Mouse (Mus musculus) G1E (cell line): ENCODE measurements around the gene Ftl1. TPM values are rescaled to one million over a fixed set of nuclear protein-coding genes. Genes with fewer than 3 reads are reported as not detected.
"Not testable (repeated sequence)": the region's sequence is repeated elsewhere in the genome, so short reads cannot be mapped to it uniquely, and the experiment has no call there.

ENCODE experiments used
- ATAC-seq: 2 replicates; pipeline ENCODE4 v1.8.0; 2016; ENCODE audit warnings: mild to moderate bottlenecking; ENCODE audit not compliant: insufficient number of reproducible peaks, poor library complexity, low FRiP score, severe bottlenecking; ENCODE audit errors: extremely low read depth
- DNase-seq: peaks from one replicate; pipeline ENCODE4 v3.0.0; 2012; ENCODE audit warnings: low spot score
- H3K27me3 ChIP-seq: 2 replicates; pipeline ENCODE4 v1.6.1; 2012; ENCODE audit warnings: mild to moderate bottlenecking, low read length, inconsistent platforms; ENCODE audit not compliant: insufficient read depth
- H3K36me3 ChIP-seq: replicated peaks from 2 replicates; pipeline ENCODE3; 2012; ENCODE audit warnings: mild to moderate bottlenecking, inconsistent platforms
- H3K4me1 ChIP-seq: 2 replicates; pipeline ENCODE4 v1.6.1; 2012; ENCODE audit warnings: low read depth, low read length, inconsistent platforms, mixed read lengths; ENCODE audit not compliant: insufficient read depth
- H3K4me3 ChIP-seq: 2 replicates; pipeline ENCODE4 v1.5.1; 2012; ENCODE audit warnings: low read depth, mild to moderate bottlenecking, inconsistent platforms, low read length, moderate library complexity, mixed read lengths
- H3K9me3 ChIP-seq: replicated peaks from 2 replicates; pipeline ENCODE4 v1.6.1; 2012; ENCODE audit warnings: inconsistent platforms
- CTCF ChIP-seq: IDR thresholded peaks from 2 replicates; pipeline ENCODE4 v1.5.1; 2012; ENCODE audit warnings: low read depth, low read length, inconsistent platforms, mixed read lengths
- GATA1 ChIP-seq: IDR thresholded peaks from 2 replicates; pipeline ENCODE4 v1.6.1; 2012; ENCODE audit warnings: borderline replicate concordance, low read length, inconsistent platforms, mixed read lengths
- GATA2 ChIP-seq: IDR thresholded peaks from 2 replicates; pipeline ENCODE4 v1.6.1; 2012; ENCODE audit warnings: low read depth, low read length, inconsistent platforms, borderline replicate concordance
- POLR2AphosphoS5 ChIP-seq: IDR thresholded peaks from 2 replicates; pipeline ENCODE4 v1.6.1; 2012; ENCODE audit warnings: low read depth, low read length, inconsistent platforms; ENCODE audit not compliant: insufficient replicate concordance
- TAL1 ChIP-seq: conservative IDR thresholded peaks from 2 replicates; pipeline ENCODE4 v1.6.1; 2012; ENCODE audit warnings: low read depth, low read length, inconsistent platforms, mixed read lengths
- polyA plus RNA-seq: library from polyadenylated mRNA; stranded (reverse); fragments of >175 nt; gene quantifications from 2 replicates; pipeline ENCODE4 v1.2.3, GENCODE M21; 2012
- total RNA-seq, 2 experiments: library from RNA; stranded (forward) in 1 of 2; stranded (reverse) in 1 of 2; fragments of 200-1000 nt in 1 of 2; fragments of >200 nt in 1 of 2; fragmentation: Nextera tagmentation in 1 of 2; gene quantifications; 2 replicates each; pipeline ENCODE4 v1.2.3; 2014 to 2017

Gene Ftl1
- total and polyA plus RNA-seq, 3 experiments, result 3,214 to 6,399 (median 4,307) TPM

DNA sequence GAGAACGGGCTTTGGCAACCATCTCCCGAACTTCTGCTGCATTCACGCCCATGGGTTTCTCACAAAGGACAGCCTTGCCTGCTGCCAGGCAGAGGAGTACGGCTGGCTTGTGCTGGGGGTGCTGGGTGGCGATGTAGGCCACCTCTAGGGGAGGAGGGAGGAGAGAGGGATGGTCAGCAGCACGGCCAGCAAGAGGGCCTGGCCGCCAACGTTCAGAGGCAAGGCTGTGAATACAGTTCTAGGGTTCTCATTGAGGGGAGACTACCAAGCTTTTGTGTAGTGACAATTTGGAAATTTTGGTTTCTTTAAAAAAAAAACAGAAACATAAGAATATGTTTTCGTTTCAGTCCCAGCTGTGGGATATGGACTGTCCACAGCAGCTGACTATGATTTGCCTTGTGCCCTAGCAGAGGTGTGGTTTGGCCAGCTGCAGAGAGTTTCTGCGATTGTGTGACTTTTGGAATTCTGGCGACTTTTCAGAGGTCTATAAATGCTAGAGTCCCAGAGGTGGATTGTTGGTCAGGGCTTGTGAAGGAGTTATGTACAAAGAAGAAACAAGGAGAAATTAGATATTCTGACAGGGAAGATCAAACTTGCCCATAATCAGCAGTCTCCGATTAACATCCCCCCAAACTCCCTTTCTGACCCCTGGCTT is 27.2 kb upstream of the Ftl1 start, which contains the start of gene Gm45808:
TSS of gene Gm45808 (minus strand) at position 51 of the 655 bp plus-strand sequence.
- TF ChIP-seq CTCF (no peak), GATA2 (no peak), GATA1 (no peak), TAL1 (no peak), POLR2AphosphoS5 (no peak)
- peak within 1 kb of the TSS; percentile 61; the same call in 1 of the 2 replicates for H3K4me3 ChIP-seq
- H3K9me3 ChIP-seq, result no peaks in the 10 kb centered on the region
- DNase-seq (no peak), ATAC-seq (no peak)
- H3K27me3 ChIP-seq, result no peaks in the 10 kb centered on the region
- H3K36me3 ChIP-seq, result peaks cover 21% of the 10 kb centered on the region
- peaks cover 70% of the 10 kb centered on the region for H3K4me1 ChIP-seq

DNA sequence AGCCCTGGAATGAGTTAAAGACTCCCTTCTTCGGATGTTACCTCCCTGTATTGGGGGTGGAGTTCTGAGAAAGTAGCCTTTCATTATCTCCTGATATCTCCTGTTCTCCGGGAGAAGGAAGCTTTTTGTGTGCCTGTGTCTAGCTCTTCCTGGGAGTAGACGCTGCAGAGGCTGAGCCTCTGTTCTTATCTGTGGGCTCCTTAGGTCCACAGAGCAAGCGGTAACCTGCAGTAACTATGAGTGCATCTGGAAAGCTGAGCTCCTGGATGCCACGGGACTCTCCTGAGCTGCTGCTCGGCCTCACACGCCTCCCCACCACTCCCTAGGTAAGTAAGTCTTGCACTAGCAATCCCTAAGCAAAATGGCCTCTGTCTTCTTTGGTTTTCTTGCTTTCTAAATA is 26.5 kb upstream of the Ftl1 start:
- DNase-seq, result no peak
- ATAC-seq, result peak; percentile 61
- peak overlapping the region; percentile 61; the same call in 1 of the 2 replicates for H3K4me3 ChIP-seq
- peaks cover 21% of the 10 kb centered on the region for H3K36me3 ChIP-seq
- H3K4me1 ChIP-seq, result peaks cover 70% of the 10 kb centered on the region
- H3K27me3 ChIP-seq, result no peaks in the 10 kb centered on the region
- H3K9me3 ChIP-seq, result no peaks in the 10 kb centered on the region
- no peak for TF ChIP-seq GATA2
- TF ChIP-seq TAL1, result no peak
- no peak for TF ChIP-seq GATA1
- TF ChIP-seq POLR2AphosphoS5, result no peak
- no peak for TF ChIP-seq CTCF

DNA sequence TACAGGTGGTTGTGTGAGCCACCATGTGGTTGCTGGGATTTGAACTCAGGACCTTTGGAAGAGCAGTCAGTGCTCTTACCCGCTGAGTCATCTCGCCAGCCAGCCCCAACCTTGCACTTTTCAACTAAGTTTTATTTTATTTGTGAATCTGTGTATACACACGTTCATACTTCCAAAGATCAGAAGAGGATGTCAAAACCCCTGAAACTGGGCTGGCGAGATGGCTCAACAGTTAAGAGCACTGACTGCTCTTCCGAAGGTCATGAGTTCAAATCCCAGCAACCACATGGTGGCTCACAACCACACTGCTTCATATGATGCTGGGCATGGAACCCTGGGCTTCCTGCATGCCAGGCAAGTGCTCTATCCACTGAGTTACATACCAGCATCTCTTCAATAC is 25.3 kb upstream of the Ftl1 start:
- ATAC-seq, H3K9me3 ChIP-seq, H3K4me3 ChIP-seq, DNase-seq, H3K27me3 ChIP-seq: not testable (repeated sequence)
- peaks cover 21% of the 10 kb centered on the region for H3K36me3 ChIP-seq
- peaks cover 60% of the 10 kb centered on the region for H3K4me1 ChIP-seq

DNA sequence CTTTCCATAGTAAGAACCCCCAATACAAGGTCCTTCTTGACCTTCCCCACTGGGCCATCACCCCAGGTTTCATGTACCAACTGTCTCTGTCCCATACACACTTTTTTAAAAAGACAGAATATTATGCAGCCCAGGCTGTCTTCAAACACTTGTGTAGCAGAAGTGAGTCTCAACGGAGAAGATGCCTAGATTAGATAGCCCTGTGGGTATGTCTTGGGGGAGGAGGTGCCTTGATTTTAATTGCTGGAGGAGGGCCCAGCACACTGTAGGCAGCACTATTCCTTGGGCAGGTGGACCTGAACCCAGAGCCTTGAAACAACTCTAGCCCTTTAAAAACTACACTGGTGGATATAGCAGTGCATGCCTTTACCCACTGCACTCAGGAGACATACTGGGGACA is 22.5 kb upstream of the Ftl1 start:
- peaks cover 4% of the 10 kb centered on the region; the same call in 1 of the 2 replicates for H3K27me3 ChIP-seq
- H3K4me3 ChIP-seq, result no peak overlapping the region
- no peaks in the 10 kb centered on the region for H3K9me3 ChIP-seq
- DNase-seq (no peak), ATAC-seq (no peak)
- H3K4me1 ChIP-seq, result peaks cover 41% of the 10 kb centered on the region
- TF ChIP-seq POLR2AphosphoS5 (no peak), CTCF (no peak), GATA1 (no peak), GATA2 (no peak), TAL1 (no peak)
- H3K36me3 ChIP-seq, result peaks cover 29% of the 10 kb centered on the region

DNA sequence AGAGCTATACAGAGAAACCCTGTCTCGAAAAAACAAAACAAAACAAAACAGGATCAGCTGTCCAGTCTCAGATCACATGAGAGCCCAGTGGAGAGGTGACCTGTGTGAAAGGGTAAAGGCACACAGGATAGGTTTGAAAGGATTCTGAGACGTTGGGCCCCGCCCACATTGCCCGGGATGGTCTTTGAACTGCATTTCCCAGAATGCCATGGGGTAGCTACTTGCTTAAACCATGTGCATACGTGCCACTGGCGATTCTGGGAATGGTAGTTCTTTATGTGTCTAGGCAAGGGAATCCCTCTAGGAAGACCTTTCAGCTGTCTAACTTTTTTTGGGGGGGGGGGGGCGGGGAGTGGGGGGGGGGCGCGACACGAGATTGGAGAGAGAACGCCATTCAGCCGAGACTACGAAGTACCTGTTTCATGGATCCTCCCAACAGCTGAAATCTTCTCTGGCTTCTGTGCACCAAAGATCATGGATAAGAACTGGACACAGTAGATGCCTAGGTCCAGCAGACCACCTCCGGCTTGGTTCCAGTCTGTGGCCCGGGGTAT is 21.8 kb upstream of the Ftl1 start, which contains the start of gene Tulp2:
TSS of gene Tulp2 (plus strand) at position 504 of the 554 bp plus-strand sequence.
- Histone ChIP-seq H3K9me3 (no peaks in the 10 kb centered on the region), H3K36me3 (peaks cover 28% of the 10 kb centered on the region), H3K27me3 (peaks cover 4% of the 10 kb centered on the region; the same call in 1 of the 2 replicates), H3K4me1 (peaks cover 41% of the 10 kb centered on the region), H3K4me3 (no peak within 1 kb of the TSS)
- ATAC-seq, result no peak
- no peak for DNase-seq
- TF ChIP-seq GATA1 (no peak), POLR2AphosphoS5 (no peak), GATA2 (no peak), CTCF (no peak), TAL1 (no peak)

DNA sequence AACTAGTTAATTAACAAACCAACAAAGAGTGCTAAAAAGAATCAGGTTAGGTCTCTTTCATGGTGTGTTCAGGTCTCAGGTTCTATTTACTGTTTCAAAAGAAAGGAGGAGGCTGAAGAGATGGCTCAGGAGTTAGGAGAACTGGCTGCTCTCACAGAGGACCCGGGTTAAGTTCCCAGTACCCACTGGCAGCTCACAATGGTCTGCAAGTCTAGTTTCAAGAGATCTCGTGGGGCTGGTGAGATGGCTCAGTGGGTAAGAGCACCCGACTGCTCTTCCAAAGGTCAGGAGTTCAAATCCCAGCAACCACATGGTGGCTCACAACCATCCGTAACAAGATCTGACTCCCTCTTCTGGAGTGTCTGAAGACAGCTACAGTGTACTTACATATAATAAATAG is 20.6 kb upstream of the Ftl1 start:
- H3K36me3 ChIP-seq, result peaks cover 27% of the 10 kb centered on the region
- ATAC-seq, result not testable (repeated sequence)

More for the DNA sequence above, 20.6 kb upstream of the Ftl1 start:
- H3K4me3 ChIP-seq, DNase-seq, H3K27me3 ChIP-seq, H3K9me3 ChIP-seq: not testable (repeated sequence)
- H3K4me1 ChIP-seq, result peaks cover 41% of the 10 kb centered on the region
